Mouse (Mus musculus): Measurements from ENCODE around the gene Gm8180. TPM values are rescaled to one million over a fixed set of nuclear protein-coding genes. Genes with fewer than 3 reads are reported as not detected.
"Not testable (repeated sequence)": the region's sequence is repeated elsewhere in the genome, so short reads cannot be mapped to it uniquely, and the experiment has no call there.

Gene Gm8180
- not detected in 2 replicates for polyA plus RNA-seq (2015; fragmentation: Nextera tagmentation; extraction: Ambion mirVana)

- not testable (repeated sequence) for ATAC-seq (ENCODE audit: low FRiP score, low TSS enrichment); H3K36me3 ChIP-seq (ENCODE audit: insufficient read depth, low read length); H3K9ac ChIP-seq (replicated peaks; ENCODE audit: low read length); H3K27ac ChIP-seq (ENCODE audit: low read length); H3K9me3 ChIP-seq (ENCODE audit: low read length); H3K27me3 ChIP-seq (ENCODE audit: insufficient read depth, low read length); H3K4me2 ChIP-seq (replicated peaks; ENCODE audit: low read depth, low read length); H3K4me3 ChIP-seq (ENCODE audit: low read length); H3K4me1 ChIP-seq (ENCODE audit: insufficient read depth, low read length)
- 92% methylated on average over 3 of the region's 3 CpGs for WGBS
These were observed at the start of gene Gm8180 for GRCm38 (mm10) chr14:43784645-43785044. Gm8180 (minus strand) TSS chr14:43784745.

- not testable (repeated sequence) for H3K9me3 ChIP-seq (ENCODE audit: low read length); ATAC-seq (ENCODE audit: low FRiP score, low TSS enrichment); H3K36me3 ChIP-seq (ENCODE audit: insufficient read depth, low read length); H3K4me1 ChIP-seq (ENCODE audit: insufficient read depth, low read length); H3K9ac ChIP-seq (replicated peaks; ENCODE audit: low read length); H3K4me2 ChIP-seq (replicated peaks; ENCODE audit: low read depth, low read length); H3K27ac ChIP-seq (ENCODE audit: low read length); H3K4me3 ChIP-seq (ENCODE audit: low read length); H3K27me3 ChIP-seq (ENCODE audit: insufficient read depth, low read length)
- 44% methylated on average over 1 of the region's 1 CpGs for WGBS
These were observed 45.8 kb upstream of the Gm8180 start for GRCm38 (mm10) chr14:43830385-43830784.

GRCm38 (mm10) chr14:43824176-43824575 lies 39.6 kb upstream of the Gm8180 start:
- 81% methylated on average over 6 of the region's 6 CpGs for WGBS
- H3K27ac ChIP-seq (ENCODE audit: low read length); H3K4me2 ChIP-seq (replicated peaks; ENCODE audit: low read depth, low read length); H3K4me1 ChIP-seq (ENCODE audit: insufficient read depth, low read length); H3K9me3 ChIP-seq (ENCODE audit: low read length); H3K4me3 ChIP-seq (ENCODE audit: low read length); ATAC-seq (ENCODE audit: low FRiP score, low TSS enrichment); H3K27me3 ChIP-seq (ENCODE audit: insufficient read depth, low read length); H3K9ac ChIP-seq (replicated peaks; ENCODE audit: low read length); H3K36me3 ChIP-seq (ENCODE audit: insufficient read depth, low read length): not testable (repeated sequence)

GRCm38 (mm10) chr14:43821869-43822268 lies 37.3 kb upstream of the Gm8180 start:
- H3K9ac ChIP-seq (replicated peaks; ENCODE audit: low read length); ATAC-seq (ENCODE audit: low FRiP score, low TSS enrichment); H3K4me2 ChIP-seq (replicated peaks; ENCODE audit: low read depth, low read length); H3K4me3 ChIP-seq (ENCODE audit: low read length); H3K27me3 ChIP-seq (ENCODE audit: insufficient read depth, low read length); H3K4me1 ChIP-seq (ENCODE audit: insufficient read depth, low read length); H3K36me3 ChIP-seq (ENCODE audit: insufficient read depth, low read length); H3K9me3 ChIP-seq (ENCODE audit: low read length); H3K27ac ChIP-seq (ENCODE audit: low read length): not testable (repeated sequence)
- 52% methylated on average over 1 of the region's 2 CpGs for WGBS

GRCm38 (mm10) chr14:43812458-43812857 lies 27.9 kb upstream of the Gm8180 start:
- not testable (repeated sequence) for H3K9ac ChIP-seq (replicated peaks; ENCODE audit: low read length); H3K4me1 ChIP-seq (ENCODE audit: insufficient read depth, low read length); H3K27me3 ChIP-seq (ENCODE audit: insufficient read depth, low read length); H3K36me3 ChIP-seq (ENCODE audit: insufficient read depth, low read length); ATAC-seq (ENCODE audit: low FRiP score, low TSS enrichment); H3K4me2 ChIP-seq (replicated peaks; ENCODE audit: low read depth, low read length); H3K9me3 ChIP-seq (ENCODE audit: low read length); H3K4me3 ChIP-seq (ENCODE audit: low read length); H3K27ac ChIP-seq (ENCODE audit: low read length)
- WGBS, result 79% methylated on average over 5 of the region's 9 CpGs

- H3K9ac ChIP-seq (replicated peaks; ENCODE audit: low read length); H3K27me3 ChIP-seq (ENCODE audit: insufficient read depth, low read length); H3K4me2 ChIP-seq (replicated peaks; ENCODE audit: low read depth, low read length); H3K36me3 ChIP-seq (ENCODE audit: insufficient read depth, low read length); H3K4me1 ChIP-seq (ENCODE audit: insufficient read depth, low read length); H3K27ac ChIP-seq (ENCODE audit: low read length); ATAC-seq (ENCODE audit: low FRiP score, low TSS enrichment); H3K9me3 ChIP-seq (ENCODE audit: low read length); H3K4me3 ChIP-seq (ENCODE audit: low read length): not testable (repeated sequence)
- 84% methylated on average over 3 of the region's 4 CpGs for WGBS
These were observed 23.6 kb upstream of the Gm8180 start for GRCm38 (mm10) chr14:43808142-43808541.

- H3K4me2 ChIP-seq (replicated peaks; ENCODE audit: low read depth, low read length); H3K9me3 ChIP-seq (ENCODE audit: low read length); H3K4me1 ChIP-seq (ENCODE audit: insufficient read depth, low read length); ATAC-seq (ENCODE audit: low FRiP score, low TSS enrichment); H3K9ac ChIP-seq (replicated peaks; ENCODE audit: low read length); H3K36me3 ChIP-seq (ENCODE audit: insufficient read depth, low read length); H3K4me3 ChIP-seq (ENCODE audit: low read length); H3K27ac ChIP-seq (ENCODE audit: low read length); H3K27me3 ChIP-seq (ENCODE audit: insufficient read depth, low read length): not testable (repeated sequence)
- WGBS, result 17% methylated on average over 6 of the region's 7 CpGs
These were observed 19.9 kb upstream of the Gm8180 start for GRCm38 (mm10) chr14:43804435-43804834.

- peak; percentile 93 for ATAC-seq (ENCODE audit: low FRiP score, low TSS enrichment)
- H3K4me2 ChIP-seq (replicated peaks; ENCODE audit: low read depth, low read length), result peak overlapping the region; percentile 51
- H3K27me3 ChIP-seq (ENCODE audit: insufficient read depth, low read length); H3K4me1 ChIP-seq (ENCODE audit: insufficient read depth, low read length); H3K9me3 ChIP-seq (ENCODE audit: low read length); H3K27ac ChIP-seq (ENCODE audit: low read length); H3K36me3 ChIP-seq (ENCODE audit: insufficient read depth, low read length): not testable (repeated sequence)
- H3K4me3 ChIP-seq (ENCODE audit: low read length), result peak overlapping the region; percentile 25
- 0 out of 2 replicates have a peak overlapping the region, but pooled peaks have one; percentile 31 for H3K9ac ChIP-seq (replicated peaks; ENCODE audit: low read length)
- 10% methylated on average over 23 of the region's 23 CpGs for WGBS
These were observed 12.4 kb upstream of the Gm8180 start for GRCm38 (mm10) chr14:43796905-43797470.

- no peaks in the 10 kb centered on the region for H3K36me3 ChIP-seq (ENCODE audit: insufficient read depth, low read length)
- ATAC-seq (ENCODE audit: low FRiP score, low TSS enrichment), result peak; percentile 91
- no peaks in the 10 kb centered on the region for H3K9me3 ChIP-seq (ENCODE audit: low read length)
- 12% methylated on average over 13 of the region's 14 CpGs for WGBS
- H3K4me2 ChIP-seq (replicated peaks; ENCODE audit: low read depth, low read length), result peak overlapping the region; percentile 51
- H3K9ac ChIP-seq (replicated peaks; ENCODE audit: low read length), result no peak overlapping the region
- H3K27me3 ChIP-seq (ENCODE audit: insufficient read depth, low read length), result no peaks in the 10 kb centered on the region
- H3K4me1 ChIP-seq (ENCODE audit: insufficient read depth, low read length), result no peaks in the 10 kb centered on the region
- H3K4me3 ChIP-seq (ENCODE audit: low read length), result peak overlapping the region; percentile 25
- no peak overlapping the region for H3K27ac ChIP-seq (ENCODE audit: low read length)
These were observed 11.7 kb upstream of the Gm8180 start for GRCm38 (mm10) chr14:43796069-43796904.

- H3K36me3 ChIP-seq (ENCODE audit: insufficient read depth, low read length); H3K27me3 ChIP-seq (ENCODE audit: insufficient read depth, low read length); ATAC-seq (ENCODE audit: low FRiP score, low TSS enrichment); H3K4me1 ChIP-seq (ENCODE audit: insufficient read depth, low read length); H3K4me3 ChIP-seq (ENCODE audit: low read length); H3K27ac ChIP-seq (ENCODE audit: low read length); H3K9ac ChIP-seq (replicated peaks; ENCODE audit: low read length); H3K9me3 ChIP-seq (ENCODE audit: low read length); H3K4me2 ChIP-seq (replicated peaks; ENCODE audit: low read depth, low read length): not testable (repeated sequence)
- WGBS, result 47% methylated on average over 5 of the region's 5 CpGs
These were observed 9.3 kb upstream of the Gm8180 start for GRCm38 (mm10) chr14:43793811-43794210.

Measured in kidney, embryonic 16.5 days (tissue).